Mouse (Mus musculus): ENCODE data around the gene Hsf2bp. TPM values are rescaled to one million over a fixed set of nuclear protein-coding genes. Genes with fewer than 3 reads are reported as not detected.

Gene Hsf2bp
- total RNA-seq, 2 experiments from 2014 or later, result 0.79 to 0.97 TPM

DNA sequence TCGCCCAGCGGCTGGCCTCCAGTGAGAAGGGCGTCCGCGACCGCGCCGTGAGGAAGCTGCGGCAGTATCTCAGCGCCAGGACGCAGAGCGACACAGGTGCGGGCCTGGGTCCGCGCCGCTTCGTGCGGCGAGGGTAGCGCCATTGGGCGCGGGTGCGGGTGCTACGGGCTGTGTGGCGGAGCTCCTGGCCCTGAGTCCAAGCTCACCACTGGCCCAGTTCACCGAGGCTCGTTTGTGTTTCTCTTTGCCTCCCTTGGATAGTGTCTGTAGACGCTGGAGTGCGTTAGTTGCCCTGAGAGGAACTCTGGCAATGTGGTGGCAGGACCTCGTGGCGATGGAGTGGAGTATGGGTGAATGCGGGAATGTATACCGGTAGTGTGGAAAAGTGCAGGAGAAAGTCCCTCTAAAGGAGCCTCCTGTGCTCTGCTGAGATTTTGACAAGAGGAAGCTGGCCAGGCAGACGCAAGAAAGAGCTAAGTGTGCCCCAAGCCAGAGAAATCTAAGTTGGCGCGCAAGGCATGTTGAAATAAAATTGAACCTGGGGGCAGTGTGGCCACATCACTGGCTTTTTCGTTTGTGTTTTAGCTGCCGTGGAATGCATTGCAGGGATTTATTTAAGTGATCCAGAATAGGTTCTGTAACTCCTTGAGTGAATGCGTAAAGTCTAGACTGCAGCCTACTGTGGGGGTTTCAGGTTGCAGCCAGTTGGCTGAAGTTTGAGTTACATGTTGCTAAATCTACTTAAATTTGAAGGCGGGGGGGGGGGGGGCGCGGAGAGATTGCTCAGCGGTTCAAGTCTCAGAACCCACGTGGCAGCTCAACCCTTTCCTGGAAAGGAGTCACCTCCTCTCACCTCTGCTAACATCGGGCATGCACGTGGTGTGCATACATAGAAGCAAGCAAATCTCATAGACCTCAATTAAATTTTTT is 625 bp upstream of the Hsf2bp start:
- intact Hi-C loops (cut with DNase I), result no loop called here
- no peak for DNase-seq

DNA sequence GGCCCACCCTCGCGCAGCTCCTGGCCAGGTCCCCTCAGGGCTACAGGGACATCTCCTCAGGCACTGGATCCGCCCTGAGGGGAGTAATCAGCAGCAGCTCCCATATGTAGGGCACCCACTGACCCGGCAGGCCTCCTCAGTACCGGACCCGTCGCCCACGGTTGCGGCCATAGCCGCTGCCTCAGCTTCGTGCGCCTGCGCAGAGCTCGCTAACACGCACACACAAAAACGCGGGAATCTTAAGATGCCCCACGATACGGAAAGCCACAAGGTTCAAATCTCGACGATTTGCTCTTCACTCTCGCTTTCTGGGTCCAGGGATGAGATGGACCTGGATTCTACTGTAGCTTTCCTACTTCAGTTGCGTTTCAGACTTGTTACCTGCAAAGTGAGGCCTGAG is 1.8 kb downstream of the Hsf2bp start:
- no peak for DNase-seq

DNA sequence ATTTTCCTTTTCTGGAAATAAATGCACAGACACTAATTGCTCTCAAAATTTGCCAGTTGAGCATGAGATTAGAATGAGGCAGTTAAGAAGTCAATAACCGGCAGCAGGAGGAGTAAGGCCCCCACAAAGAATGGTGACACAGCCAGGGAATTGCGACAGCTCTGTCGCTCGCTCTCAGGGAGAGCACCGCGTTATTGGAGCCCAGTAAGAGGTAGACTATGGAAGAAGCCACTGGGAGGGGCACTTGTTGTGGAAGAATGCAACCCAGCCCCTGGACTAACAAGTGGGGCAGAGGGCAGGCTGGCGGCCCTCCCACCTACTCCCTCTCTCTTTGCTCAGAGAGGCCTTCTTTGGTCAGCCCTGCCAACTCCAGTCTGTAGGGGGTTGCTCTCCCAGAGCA is 4.5 kb downstream of the Hsf2bp start:
- intact Hi-C loops (cut with DNase I), result no loop called here
- DNase-seq, result no peak

More for the DNA sequence above, 1.8 kb downstream of the Hsf2bp start:
- intact Hi-C loops (cut with DNase I), result no loop called here

DNA sequence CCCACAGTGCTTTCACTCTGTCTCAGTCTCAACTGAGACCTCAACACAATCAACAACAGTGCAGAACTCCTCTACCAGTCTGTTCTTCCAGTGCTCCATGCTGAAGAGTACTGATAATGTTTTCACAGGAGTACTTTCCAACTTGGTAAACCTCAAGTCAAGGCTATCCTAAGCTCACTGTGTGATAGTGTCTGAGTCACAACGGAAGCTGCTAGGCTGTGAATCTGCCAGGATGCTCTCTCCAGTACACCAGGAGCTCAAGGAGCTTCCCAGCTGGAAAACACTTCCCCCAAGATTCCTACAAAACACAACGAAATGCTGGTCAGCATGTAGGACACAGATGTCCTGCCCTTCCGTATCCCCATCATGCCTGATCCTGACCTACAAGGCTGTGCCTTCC is 7.8 kb downstream of the Hsf2bp start:
- intact Hi-C loops (cut with DNase I), result loop anchor here (2.0 kb wide), 1 partner anchor 182 kb away; no protein-coding TSS in a partner anchor
- no peak for DNase-seq

DNA sequence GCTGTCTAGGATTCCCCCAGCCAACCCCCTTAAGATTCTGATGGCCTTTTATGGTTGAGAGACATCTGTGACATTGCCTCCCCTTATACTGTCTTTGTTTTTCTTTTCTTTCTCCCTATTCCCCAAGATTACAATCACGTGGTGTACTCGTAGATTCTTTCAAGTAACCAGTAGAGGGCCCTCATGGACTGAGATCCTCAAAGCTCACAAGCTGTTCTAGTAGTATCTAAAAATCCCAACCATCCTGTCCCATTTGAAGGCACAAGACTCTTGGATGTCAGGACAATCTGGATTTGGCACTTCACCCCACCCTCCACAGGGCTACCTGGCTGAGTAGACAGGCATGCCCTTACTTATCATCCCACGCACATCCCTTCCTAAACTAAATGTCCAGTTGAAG is 8.5 kb downstream of the Hsf2bp start:
- no peak for DNase-seq
- intact Hi-C loops (cut with DNase I), result loop anchor here (1.0 to 2.0 kb wide), 2 partner anchors 46 to 183 kb away; no protein-coding TSS in a partner anchor

DNA sequence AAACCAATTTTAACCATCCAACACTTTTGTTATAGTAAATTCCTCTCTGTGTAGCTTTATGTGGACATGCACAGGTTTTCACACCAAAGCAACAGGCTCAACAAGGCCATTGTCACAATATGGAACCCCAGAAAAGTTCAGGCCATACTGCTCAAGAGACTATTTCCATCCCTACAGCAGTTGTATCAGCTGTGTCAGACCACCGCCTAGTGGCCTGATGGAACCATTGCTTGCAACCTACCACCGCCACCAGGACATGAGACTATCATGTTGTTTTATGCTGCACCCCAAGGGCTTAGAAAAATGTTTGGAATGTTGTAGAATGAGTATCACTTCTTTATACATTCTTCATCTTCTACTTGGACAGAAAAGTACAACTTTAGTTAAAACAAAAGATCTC is 10.8 kb downstream of the Hsf2bp start:
- intact Hi-C loops (cut with DNase I), result loop anchor here (1.0 kb wide), 1 partner anchor 340 kb away; no protein-coding TSS in a partner anchor
- DNase-seq, result peak; percentile 64 to 70

DNA sequence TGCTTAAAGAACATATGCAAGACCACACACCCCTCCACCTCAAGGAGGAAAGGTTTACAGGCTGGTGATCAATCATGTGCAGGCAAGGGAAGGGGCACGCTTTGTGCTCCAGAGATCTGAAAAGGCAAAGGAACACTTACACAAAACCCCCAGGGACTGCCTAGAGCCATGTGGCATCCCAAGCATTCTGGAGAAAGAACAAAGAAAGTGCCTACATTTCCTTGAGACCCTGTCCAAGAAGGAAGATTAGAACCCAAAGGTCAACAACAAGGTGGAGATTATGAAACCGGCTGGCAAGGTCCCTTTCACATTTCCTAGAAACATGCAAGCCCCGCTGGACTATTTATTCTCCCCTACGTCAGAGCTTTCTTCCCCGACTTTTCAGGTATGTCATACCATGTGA is 11.5 kb downstream of the Hsf2bp start:
- no peak for DNase-seq
- intact Hi-C loops (cut with DNase I), result loop anchor here (1.0 kb wide), 1 partner anchor 339 kb away; no protein-coding TSS in a partner anchor

DNA sequence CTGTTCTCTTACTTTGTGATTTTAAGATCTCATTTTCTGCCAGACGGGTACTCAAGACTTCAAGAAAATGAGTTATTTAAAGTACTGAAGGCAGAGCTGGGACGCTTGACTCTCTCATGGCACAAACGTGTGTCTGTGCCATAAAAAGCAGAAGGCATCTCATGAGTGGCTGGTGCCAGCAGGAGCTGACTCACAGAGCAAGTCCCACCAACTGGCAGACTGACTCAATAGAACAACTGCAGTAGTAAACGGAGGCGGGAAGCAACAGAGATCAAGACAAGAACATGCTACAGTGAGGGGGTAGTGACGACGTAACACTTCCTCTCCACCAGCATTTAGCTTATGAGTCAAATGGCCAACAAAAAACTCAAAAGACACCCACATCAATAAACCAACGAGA is 13.1 kb downstream of the Hsf2bp start:
- no peak for DNase-seq
- intact Hi-C loops (cut with DNase I), result loop anchor here (1.0 kb wide), 1 partner anchor 165 kb away; no protein-coding TSS in a partner anchor

DNA sequence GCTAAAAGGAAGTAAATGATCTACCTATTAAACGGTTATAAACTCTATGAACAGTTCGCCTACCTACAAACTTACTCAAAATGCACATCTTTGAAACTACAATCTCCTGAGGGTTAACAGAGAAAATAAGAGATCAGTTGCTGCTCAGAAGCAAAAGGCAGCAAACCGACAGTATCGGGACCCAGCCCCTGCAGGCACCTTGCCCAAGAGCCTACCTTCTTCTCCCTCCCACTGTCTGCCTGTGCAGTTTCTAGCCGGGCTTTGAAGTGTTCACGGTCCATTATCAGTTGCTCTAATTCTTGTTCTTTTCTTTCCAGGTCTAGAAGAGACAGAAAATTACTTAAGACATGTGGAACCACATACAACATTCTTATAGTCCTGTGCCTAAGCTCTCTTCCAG is 13.6 kb downstream of the Hsf2bp start:
- intact Hi-C loops (cut with DNase I), result no loop called here
- no peak for DNase-seq

DNA sequence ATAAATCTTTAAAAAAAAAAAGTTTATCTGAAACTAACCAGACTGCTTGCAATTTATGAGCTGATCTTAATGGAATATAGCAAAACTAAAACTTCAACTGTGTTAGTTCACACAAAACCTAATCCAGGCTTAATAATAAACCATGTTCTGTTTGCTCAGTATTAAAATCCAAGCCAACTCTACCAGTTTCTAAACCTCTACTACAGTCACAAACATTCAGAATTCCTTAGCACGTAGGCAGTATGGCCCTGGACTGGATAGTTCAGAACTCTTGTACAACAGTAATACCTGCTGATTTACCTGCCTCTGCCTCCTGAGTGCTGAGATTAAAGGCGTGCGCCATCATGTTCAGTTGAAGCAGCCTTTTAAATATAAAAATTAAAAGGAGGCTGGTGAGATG is 14.2 kb downstream of the Hsf2bp start:
- intact Hi-C loops (cut with DNase I), result no loop called here

DNA sequence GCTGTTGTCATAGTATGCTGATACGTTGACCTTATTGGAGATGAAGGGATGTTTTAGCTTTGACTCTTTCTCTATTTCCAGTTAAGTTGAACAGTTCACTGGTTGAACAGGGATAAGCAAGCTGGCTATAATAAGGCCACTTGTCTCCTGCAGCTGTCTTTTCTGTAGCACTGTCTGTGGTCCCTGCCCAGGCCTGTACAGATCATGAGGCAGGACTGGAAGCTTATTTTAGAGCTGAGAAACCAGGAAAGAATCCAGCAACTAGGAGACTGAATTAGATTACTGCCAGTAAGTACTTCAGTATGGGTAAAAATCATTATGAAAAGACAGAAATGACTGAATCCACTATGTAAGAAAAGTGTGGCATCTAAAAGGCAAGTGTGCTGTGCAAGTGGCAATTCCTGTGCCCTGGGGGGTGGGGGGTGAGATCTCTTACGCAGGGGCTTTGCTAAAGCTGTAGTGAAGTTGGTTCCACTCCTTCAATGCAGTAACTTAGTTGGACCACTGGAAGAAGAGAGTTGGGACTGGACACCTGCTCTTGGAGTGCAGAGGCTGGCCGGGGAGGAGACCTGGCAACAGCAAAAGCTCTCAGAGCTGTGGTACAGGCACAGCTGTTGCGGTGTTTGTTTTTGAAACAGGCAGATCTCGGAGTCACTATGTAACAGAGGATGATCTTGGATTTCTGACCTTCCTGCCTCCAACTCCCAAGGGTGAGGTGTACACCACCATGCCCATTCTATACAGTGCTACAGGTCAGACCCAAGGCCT is 17.8 kb downstream of the Hsf2bp start:
- intact Hi-C loops (cut with DNase I), result no loop called here
- no peak for DNase-seq

More for the DNA sequence above, 14.2 kb downstream of the Hsf2bp start:
- no peak for DNase-seq

DNA sequence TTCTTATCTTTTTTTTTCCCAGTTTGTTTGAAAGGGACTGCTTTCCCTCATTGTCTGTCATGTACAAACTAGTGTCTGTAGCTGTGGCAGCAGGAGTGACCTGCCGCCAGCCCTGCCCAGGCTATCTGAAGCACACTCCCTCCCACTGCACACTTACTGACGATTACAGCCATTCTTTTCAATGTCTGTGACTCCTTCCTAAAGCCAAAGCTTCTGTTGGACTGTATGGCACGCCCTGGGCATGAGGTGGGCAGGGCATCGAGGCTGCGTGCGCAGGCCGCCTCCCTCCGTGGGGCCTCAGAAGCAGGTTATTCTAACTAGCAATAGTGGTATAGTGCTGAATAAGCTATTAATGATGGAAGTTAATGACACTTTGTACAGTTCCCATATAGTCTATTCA is 19.7 kb downstream of the Hsf2bp start:
- no peak for DNase-seq
- intact Hi-C loops (cut with DNase I), result no loop called here

DNA sequence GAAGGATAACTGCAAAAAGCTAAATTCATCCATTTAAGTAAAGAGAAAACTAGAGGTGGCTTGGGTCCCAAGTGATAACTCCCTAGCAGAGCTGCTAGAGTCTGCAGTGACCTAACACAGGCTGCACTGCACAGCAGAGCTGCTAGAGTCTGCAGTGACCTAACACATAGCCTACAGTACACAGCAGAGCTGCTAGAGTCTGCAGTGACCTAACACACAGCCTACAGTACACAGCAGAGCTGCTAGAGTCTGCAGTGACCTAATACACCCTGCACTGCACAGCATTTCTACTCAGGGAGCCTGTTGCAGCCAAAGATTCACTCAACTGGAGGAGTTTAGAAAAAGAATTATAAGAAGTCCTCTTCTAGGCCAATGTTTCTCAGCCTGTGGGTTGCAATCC is 22.5 kb downstream of the Hsf2bp start:
- no peak for DNase-seq
- intact Hi-C loops (cut with DNase I), result no loop called here

DNA sequence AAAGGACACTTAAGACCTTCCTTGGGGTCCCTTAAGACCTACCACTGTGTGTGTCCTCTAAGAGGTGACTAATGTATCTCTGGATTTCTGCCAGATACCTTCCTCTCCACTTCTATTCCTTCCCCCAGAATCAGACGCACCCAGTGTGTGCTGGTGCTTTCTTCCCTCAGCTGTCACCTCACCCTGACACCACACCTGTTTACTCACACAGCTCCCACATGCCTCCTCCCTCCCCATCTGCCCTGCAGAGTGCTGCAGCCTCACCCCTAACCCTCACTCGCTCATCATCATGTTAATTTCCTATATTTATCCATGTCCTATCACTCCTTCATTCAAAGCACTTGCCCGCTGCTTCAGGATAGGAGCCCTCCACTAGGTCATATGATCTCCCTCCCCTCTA is 23.9 kb downstream of the Hsf2bp start:
- intact Hi-C loops (cut with DNase I), result no loop called here
- no peak for DNase-seq

DNA sequence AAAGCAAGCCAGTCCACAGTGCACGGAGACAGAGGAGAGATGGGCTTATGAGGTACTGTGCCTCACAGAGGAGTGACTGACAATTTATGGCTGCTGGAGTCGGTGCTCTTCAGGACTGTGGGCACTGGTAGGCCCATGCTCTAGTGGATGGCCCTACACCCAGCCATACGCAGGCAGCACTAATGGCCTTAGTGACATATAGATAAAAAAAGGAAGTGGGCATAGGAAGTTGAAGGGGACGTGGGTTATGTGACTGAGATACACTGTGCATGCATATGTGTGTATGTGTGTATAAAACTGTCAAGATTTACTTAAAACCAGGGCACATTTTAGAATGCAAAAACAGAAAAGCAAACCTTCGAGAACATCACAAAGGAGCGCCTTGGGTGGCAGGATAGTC is 24.5 kb downstream of the Hsf2bp start:
- intact Hi-C loops (cut with DNase I), result no loop called here
- no peak for DNase-seq

DNA sequence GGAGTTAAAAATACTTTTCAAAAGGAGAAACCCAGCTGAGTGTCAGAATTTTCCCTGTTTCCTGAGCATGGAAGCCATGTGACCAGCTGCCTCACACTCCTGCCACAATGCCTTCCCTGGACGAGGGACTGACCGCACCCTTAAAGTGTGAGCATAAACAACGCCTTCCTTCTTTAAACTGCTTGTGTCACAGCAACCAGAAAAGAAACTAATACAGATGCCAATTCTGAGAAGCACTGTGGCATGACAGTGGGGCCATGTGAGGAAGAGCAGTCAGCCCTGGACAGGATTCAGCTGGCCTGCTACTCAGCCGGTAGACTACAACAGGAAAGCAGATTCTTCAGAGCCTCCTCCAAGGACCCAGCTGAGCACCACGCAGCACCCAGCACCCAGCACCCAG is 29.3 kb downstream of the Hsf2bp start:
- intact Hi-C loops (cut with DNase I), result loop anchor here (5.0 kb wide), 1 partner anchor 64 kb away; no protein-coding TSS in a partner anchor
- peak in 1 of 2 experiments; percentile 27 for DNase-seq

DNA sequence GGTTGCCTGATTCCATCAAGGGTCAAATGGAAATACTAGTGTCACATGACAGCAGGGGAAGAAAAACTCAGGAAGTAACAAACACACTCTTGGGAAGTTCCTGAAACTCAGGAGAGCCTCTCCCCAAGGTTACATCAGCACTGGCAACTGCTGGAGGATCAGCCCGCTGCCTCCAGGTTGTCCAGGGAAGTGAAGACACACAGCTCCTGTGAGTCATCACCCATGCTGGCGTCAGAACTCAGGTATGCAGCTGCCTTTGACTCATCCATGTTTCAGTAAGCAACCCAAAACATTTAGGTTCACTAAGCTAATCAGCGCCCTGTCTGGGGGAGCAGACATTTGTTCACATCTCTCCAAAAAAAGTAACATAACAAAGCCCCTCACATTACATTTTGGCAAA is 32.9 kb downstream of the Hsf2bp start:
- DNase-seq, result no peak
- intact Hi-C loops (cut with DNase I), result no loop called here

DNA sequence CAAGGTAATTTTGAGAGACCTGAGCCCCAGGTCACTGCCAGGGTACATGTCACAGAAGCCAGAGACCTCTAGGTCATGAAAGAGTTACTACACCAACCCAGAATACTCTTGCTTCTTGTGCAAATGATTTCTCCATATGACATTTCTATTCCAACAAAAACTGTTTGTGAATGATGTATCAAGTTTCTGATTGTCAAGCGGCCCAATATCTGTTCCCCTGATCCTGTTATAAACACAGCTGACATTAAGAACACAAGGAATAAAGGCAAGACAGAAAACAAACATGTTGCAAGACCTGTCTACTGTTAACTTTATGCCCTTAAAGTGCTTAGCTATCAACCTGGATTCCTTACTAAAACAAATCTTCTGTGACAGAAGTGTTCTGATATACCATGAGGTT is 37.8 kb downstream of the Hsf2bp start:
- intact Hi-C loops (cut with DNase I), result no loop called here
- DNase-seq, result no peak

DNA sequence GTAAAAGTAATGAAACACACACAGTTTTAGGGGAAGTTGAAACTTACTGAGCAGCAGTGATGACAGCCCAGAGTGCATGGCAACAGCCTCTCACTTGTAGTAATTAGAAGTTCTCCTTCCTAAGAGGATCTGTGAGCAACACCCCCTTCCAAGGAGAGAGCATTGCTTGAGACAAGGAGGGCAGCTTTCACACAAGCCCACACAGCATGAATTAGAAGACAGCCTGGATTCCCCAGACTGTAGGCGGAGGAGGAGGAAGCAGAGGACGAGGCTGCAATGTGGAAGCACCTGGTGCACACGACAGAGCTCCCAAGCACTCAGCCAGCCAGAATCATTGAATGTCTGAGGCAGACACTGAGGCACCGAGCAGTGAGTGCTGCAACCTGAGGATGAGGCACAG is 39.8 kb downstream of the Hsf2bp start:
- intact Hi-C loops (cut with DNase I), result no loop called here
- DNase-seq, result no peak

DNA sequence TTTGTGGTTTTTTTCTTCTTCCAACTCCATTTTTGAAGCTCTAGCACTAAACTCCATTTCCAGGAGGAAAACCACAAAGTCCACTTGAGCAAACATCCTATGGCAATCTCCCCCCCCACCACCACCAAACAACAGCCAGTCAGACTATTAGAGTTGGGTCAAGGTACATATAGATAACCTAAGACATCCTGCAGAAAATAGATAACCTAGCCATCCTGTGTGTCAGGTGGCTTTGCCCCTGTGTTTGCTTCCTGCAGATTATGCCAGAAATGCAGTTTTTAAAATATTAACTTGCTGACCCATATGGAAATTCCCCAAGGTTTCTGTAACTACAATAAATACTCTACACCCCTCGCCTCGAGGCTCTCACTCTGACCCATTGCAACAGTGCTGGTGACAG is 40.4 kb downstream of the Hsf2bp start:
- intact Hi-C loops (cut with DNase I), result no loop called here
- DNase-seq, result no peak

DNA sequence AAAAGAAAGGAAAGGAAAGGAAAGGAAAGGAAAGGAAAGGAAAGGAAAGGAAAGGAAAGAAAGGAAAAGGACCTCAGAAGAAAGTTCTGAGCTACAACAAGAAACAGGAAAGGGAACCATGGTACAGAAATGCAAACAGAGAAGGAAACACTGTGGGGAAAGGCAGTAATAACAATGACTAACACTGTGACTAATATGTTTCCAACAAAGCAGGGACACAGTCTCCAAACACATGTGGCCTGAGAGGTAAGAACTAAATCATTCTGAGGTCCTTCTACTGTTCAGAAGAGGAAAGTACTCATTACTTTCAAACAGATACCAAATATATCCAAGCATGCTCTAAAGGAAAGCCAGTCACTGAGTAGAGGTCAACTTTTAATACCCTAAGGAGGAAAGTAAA is 42.0 kb downstream of the Hsf2bp start:
- DNase-seq, result no peak
- intact Hi-C loops (cut with DNase I), result no loop called here
